Mouse (Mus musculus): ENCODE measurements at regions not wholly inside any gene's neighbourhood (a gene's known extent, or its start where the extent isn't known, plus 50 kb on each side); places are given as distances from the start of the nearest gene placed in this dataset.
A peak's percentile ranks its signal among the peaks of the same experiment; 100 is the strongest.

DNA sequence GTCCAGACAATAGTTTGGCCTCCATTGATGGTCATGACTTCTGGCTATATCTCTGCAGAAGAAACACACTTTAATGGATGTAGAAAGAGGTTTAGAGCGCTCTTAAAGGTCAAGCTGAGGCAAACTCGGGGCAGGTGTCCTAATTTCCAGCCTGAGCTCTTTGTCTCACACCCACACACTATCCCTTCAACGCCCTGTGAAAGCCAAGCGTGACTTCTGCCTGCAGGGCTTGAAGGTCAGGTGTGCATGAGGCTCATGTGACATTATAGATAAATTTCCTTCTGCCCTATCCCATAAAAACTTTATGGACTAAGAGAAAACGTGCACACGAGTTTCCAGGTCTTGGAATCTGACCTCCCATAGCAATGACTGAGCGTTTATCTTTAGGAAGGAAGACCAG, 266.0 kb downstream of the Foxo1 start:
- Histone ChIP-seq H3K4me1 (0 out of 2 replicates have a peak, but pooled peaks cover 4% of the 10 kb centered on the region), H3K27ac (replicated peaks) (no peak overlapping the region), H3K9me3 (no peaks in the 10 kb centered on the region), H3K27me3 (no peaks in the 10 kb centered on the region), H3K4me2 (replicated peaks) (no peak overlapping the region), H3K4me3 (no peak overlapping the region), H3K9ac (replicated peaks) (no peak overlapping the region), H3K36me3 (no peaks in the 10 kb centered on the region)
- no peak for ATAC-seq (replicated peaks)
- WGBS: 90% methylated on average over 7 of the region's 7 CpGs

DNA sequence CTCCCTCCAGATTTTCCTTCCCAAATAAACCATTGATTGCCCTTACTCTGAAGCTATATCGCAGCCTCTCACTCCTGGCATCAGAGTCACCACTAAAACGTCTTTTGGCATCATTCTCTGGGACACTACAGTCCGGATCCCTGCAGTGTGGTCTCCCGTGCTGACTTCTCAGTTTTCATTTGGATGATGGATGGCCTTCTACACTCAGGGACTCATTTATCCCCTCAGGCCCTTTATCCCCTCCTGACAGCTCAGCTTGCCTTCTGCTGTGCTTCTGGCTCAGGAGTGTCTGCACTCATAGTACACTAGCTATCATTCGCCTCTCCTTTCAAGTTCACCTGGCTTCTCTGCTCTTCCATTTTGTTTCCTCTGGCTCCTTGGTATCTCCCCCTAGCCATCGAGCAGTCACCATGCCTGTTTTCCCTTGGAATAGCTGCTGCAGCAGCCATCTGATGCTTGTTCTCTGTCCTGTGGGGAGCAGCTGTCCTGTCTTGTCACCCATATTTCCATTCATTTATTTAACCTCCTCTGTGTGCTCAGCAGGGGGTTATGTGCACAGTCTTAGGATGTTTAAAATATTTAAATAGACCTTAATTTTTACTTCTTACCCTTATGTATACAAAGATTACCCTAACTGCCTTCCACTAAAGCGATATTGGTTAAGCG, 263.7 kb downstream of the Foxo1 start:
- H3K27ac ChIP-seq (replicated peaks): no peak overlapping the region
- no peak for ATAC-seq (replicated peaks)
- no peak overlapping the region for H3K4me2 ChIP-seq (replicated peaks)
- H3K4me3 ChIP-seq: no peak overlapping the region
- 0 out of 2 replicates have a peak, but pooled peaks cover 4% of the 10 kb centered on the region for H3K4me1 ChIP-seq
- WGBS: 75% methylated on average over 8 of the region's 8 CpGs
- no peaks in the 10 kb centered on the region for H3K27me3 ChIP-seq
- no peaks in the 10 kb centered on the region for H3K36me3 ChIP-seq
- no peak overlapping the region for H3K9ac ChIP-seq (replicated peaks)
- H3K9me3 ChIP-seq: no peaks in the 10 kb centered on the region

DNA sequence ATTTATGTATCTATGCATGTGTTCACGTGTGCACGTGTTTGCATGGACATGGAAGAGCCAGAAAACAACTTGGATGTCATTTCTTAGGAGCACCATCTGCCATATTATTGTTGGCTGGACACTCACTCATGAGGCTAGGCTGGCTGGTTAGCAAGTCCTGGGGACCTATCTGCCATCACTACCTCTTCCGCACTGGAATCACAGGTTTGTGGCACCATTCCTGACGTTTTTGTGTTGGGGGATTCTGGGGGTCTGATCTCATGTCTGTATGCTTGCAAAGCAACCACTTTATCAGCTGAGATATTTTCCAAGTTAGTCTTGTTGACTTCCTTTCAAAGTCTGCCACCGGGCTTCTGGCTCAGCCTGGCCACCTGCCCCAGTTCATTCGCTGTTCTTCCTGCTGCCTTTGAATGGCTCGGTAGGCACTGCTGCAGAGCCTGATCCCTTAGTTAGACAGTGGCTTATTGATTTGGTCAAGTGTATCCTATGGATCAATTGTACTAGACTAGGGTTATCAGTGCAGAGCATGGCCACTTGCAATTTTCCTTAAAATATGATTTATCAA, 262.4 kb downstream of the Foxo1 start:
- Histone ChIP-seq H3K4me2 (replicated peaks) (no peak overlapping the region), H3K9me3 (no peaks in the 10 kb centered on the region), H3K27me3 (no peaks in the 10 kb centered on the region), H3K36me3 (no peaks in the 10 kb centered on the region), H3K4me1 (0 out of 2 replicates have a peak, but pooled peaks cover 4% of the 10 kb centered on the region), H3K27ac (replicated peaks) (no peak overlapping the region), H3K9ac (replicated peaks) (no peak overlapping the region), H3K4me3 (no peak overlapping the region)
- WGBS: 87% methylated on average over 7 of the region's 7 CpGs
- ATAC-seq (replicated peaks): no peak

GRCm38 (mm10) chr3:52529136-52529535, 261.0 kb downstream of the Foxo1 start:
- 78% methylated on average over 6 of the region's 6 CpGs for WGBS
- ATAC-seq (replicated peaks): no peak
- H3K4me2 ChIP-seq (replicated peaks): no peak overlapping the region
- no peaks in the 10 kb centered on the region for H3K4me1 ChIP-seq
- H3K27ac ChIP-seq (replicated peaks): no peak overlapping the region
- H3K9ac ChIP-seq (replicated peaks): no peak overlapping the region
- H3K4me3 ChIP-seq: no peak overlapping the region
- H3K27me3 ChIP-seq: no peaks in the 10 kb centered on the region
- no peaks in the 10 kb centered on the region for H3K36me3 ChIP-seq
- no peaks in the 10 kb centered on the region for H3K9me3 ChIP-seq

GRCm38 (mm10) chr3:52528521-52528920, 260.4 kb downstream of the Foxo1 start:
- Histone ChIP-seq H3K9ac (replicated peaks) (no peak overlapping the region), H3K27ac (replicated peaks) (no peak overlapping the region), H3K4me1 (no peaks in the 10 kb centered on the region), H3K36me3 (no peaks in the 10 kb centered on the region), H3K4me3 (no peak overlapping the region), H3K4me2 (replicated peaks) (no peak overlapping the region), H3K27me3 (no peaks in the 10 kb centered on the region), H3K9me3 (no peaks in the 10 kb centered on the region)
- no peak for ATAC-seq (replicated peaks)
- WGBS: 92% methylated on average over 7 of the region's 7 CpGs

GRCm38 (mm10) chr3:52527781-52528180, 259.6 kb downstream of the Foxo1 start:
- no peak overlapping the region for H3K4me2 ChIP-seq (replicated peaks)
- no peaks in the 10 kb centered on the region for H3K4me1 ChIP-seq
- no peaks in the 10 kb centered on the region for H3K9me3 ChIP-seq
- no peak overlapping the region for H3K9ac ChIP-seq (replicated peaks)
- no peaks in the 10 kb centered on the region for H3K27me3 ChIP-seq
- no peak overlapping the region for H3K27ac ChIP-seq (replicated peaks)
- 76% methylated on average over 3 of the region's 3 CpGs for WGBS
- no peak for ATAC-seq (replicated peaks)
- H3K4me3 ChIP-seq: no peak overlapping the region
- H3K36me3 ChIP-seq: no peaks in the 10 kb centered on the region

DNA sequence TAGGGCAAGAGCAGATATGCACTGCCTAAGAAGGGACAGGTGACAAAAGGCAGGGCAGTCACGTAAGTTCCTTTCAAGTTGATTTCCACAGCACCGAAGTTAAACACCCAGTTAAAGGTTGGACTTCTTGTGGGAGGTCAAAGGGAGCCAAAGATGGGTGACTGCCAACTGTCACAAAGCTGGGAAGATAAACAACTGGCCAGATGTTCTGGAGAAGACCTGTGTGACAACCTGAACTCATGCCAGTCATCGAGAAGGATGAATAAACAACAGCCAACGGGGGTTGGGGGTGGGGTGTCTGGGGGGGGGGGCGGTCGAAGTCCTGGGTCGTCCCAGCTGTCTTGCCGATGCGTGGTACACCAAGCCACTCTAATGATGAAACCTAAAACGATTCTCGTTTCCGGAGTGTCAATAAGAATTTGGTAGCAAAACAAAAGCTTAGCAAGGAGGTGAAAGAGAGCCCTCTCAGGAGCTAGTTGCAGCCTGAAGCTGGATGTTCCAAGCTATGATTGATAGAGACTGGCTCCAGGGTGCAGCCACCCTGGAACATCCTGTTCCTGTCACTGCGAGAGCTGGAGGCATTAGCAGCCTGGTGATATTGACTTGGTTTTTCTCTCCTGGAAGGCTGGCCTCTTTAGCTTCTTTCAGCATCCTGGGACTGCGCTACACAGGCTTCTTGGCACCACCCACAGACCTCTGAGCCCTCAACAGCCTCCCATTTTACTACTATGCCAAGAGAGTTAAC, 259.0 kb downstream of the Foxo1 start:
- no peak overlapping the region for H3K27ac ChIP-seq (replicated peaks)
- no peaks in the 10 kb centered on the region for H3K36me3 ChIP-seq
- H3K4me3 ChIP-seq: no peak overlapping the region
- 84% methylated on average over 14 of the region's 14 CpGs for WGBS
- ATAC-seq (replicated peaks): no peak
- no peaks in the 10 kb centered on the region for H3K27me3 ChIP-seq
- H3K9ac ChIP-seq (replicated peaks): no peak overlapping the region
- no peaks in the 10 kb centered on the region for H3K4me1 ChIP-seq
- H3K9me3 ChIP-seq: no peaks in the 10 kb centered on the region
- no peak overlapping the region for H3K4me2 ChIP-seq (replicated peaks)

GRCm38 (mm10) chr3:52522886-52523285, 254.8 kb downstream of the Foxo1 start:
- 77% methylated on average over 12 of the region's 12 CpGs for WGBS
- Histone ChIP-seq H3K9ac (replicated peaks) (no peak overlapping the region), H3K4me3 (no peak overlapping the region), H3K4me2 (replicated peaks) (no peak overlapping the region), H3K9me3 (no peaks in the 10 kb centered on the region), H3K27ac (replicated peaks) (no peak overlapping the region), H3K36me3 (no peaks in the 10 kb centered on the region), H3K27me3 (peaks cover 7% of the 10 kb centered on the region; the same call in 1 of the 2 replicates), H3K4me1 (peaks cover 16% of the 10 kb centered on the region)
- no peak for ATAC-seq (replicated peaks)

- H3K9me3 ChIP-seq: no peaks in the 10 kb centered on the region
- WGBS: 4% methylated on average over 4 of the region's 4 CpGs
- no peak overlapping the region for H3K4me2 ChIP-seq (replicated peaks)
- no peak overlapping the region for H3K4me3 ChIP-seq
- H3K4me1 ChIP-seq: peaks cover 16% of the 10 kb centered on the region
- H3K27ac ChIP-seq (replicated peaks): no peak overlapping the region
- H3K27me3 ChIP-seq: peaks cover 7% of the 10 kb centered on the region; the same call in 1 of the 2 replicates
- ATAC-seq (replicated peaks): peak; percentile 79
- no peak overlapping the region for H3K9ac ChIP-seq (replicated peaks)
- H3K36me3 ChIP-seq: no peaks in the 10 kb centered on the region
These were observed 252.4 kb downstream of the Foxo1 start for GRCm38 (mm10) chr3:52520609-52520947.

DNA sequence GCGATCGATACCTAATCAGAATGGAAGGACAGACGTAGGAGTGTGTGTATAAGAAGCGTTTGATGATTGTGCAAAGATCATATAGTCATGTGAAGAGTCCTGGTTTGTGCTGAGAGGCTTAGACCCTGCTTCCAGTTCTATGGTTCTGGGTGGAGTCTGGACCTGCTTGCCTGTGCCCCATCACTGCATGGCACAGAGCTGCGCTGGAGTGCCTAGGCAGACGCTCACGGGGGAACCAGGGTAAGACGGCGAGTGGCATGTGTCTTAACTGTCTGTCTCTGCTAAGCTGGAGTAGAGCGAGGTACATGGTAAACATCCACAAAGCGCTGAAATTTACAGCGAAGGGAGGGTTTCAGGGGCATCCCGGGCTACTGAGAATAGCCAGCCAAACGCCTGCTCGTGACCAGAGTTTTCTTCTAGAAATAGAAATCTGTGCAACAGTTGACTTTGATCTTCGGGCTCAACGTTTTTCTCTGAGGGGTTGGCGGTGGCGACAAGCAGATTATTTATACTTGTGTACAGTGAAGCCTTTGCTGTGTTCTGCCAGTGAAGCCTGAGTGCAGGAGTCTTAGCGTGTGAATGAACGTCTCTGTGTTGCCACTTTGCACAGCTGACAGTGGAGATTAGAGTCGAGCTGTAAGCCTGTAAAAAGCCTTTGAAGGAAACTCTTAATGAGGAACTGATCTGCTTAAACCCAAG, 251.9 kb downstream of the Foxo1 start:
- 35% methylated on average over 22 of the region's 22 CpGs for WGBS
- peaks cover 16% of the 10 kb centered on the region for H3K4me1 ChIP-seq
- H3K27me3 ChIP-seq: peaks cover 7% of the 10 kb centered on the region; the same call in 1 of the 2 replicates
- H3K4me2 ChIP-seq (replicated peaks): peak overlapping the region; percentile 10; the same call in 1 of the 2 replicates
- H3K9me3 ChIP-seq: no peaks in the 10 kb centered on the region
- no peak overlapping the region for H3K9ac ChIP-seq (replicated peaks)
- peak; percentile 90 for ATAC-seq (replicated peaks)
- no peaks in the 10 kb centered on the region for H3K36me3 ChIP-seq
- 0 out of 2 replicates have a peak overlapping the region, but pooled peaks have one; percentile 41 for H3K27ac ChIP-seq (replicated peaks)
- H3K4me3 ChIP-seq: no peak overlapping the region

DNA sequence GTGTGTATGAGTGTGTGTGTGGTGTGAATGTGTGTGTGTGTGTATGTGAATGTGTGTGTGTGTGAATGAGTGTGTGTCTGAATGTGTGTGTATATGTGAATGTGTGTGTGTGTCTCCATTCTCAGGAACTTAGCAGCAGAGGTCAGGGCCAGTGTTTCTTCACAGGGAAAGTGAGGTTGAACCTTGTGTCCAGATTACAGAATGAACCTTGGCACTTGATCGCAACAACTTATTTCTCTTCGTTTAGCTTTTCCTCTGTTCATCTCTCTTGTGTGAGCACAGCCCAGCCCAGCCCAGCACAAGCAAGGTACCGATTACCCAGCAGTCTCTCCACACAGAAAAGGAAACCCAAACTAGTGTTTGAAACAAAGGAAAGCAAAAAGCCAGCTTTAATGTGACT, 249.7 kb downstream of the Foxo1 start:
- 85% methylated on average over 3 of the region's 3 CpGs for WGBS
- Histone ChIP-seq H3K4me1 (peaks cover 16% of the 10 kb centered on the region), H3K9me3 (no peaks in the 10 kb centered on the region), H3K4me3 (no peak overlapping the region), H3K4me2 (replicated peaks) (no peak overlapping the region), H3K27ac (replicated peaks) (no peak overlapping the region), H3K27me3 (peaks cover 11% of the 10 kb centered on the region), H3K36me3 (no peaks in the 10 kb centered on the region), H3K9ac (replicated peaks) (no peak overlapping the region)
- ATAC-seq (replicated peaks): no peak

DNA sequence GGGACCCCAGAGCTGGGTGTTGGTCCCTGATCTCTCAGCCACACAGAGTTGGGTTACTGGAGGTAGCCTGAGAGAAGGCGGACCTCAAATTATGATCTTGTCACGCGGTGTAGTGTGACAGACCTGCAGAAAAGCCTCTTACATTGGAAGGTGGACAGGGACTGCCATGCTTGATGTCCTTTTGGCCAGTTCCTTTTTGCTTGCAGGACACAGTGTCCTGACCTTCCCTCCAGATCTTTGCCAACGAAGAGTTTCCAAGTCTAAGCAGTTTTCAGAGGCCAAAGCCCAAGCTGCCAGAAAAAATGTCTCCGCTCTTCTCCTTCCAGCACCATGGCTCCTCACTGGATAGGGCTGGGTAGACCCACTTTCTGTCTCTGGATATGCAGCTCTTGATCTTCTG, 248.6 kb downstream of the Foxo1 start:
- Histone ChIP-seq H3K27me3 (peaks cover 11% of the 10 kb centered on the region), H3K36me3 (no peaks in the 10 kb centered on the region), H3K27ac (replicated peaks) (no peak overlapping the region), H3K4me1 (peaks cover 17% of the 10 kb centered on the region), H3K4me2 (replicated peaks) (no peak overlapping the region), H3K9me3 (no peaks in the 10 kb centered on the region), H3K4me3 (no peak overlapping the region), H3K9ac (replicated peaks) (no peak overlapping the region)
- ATAC-seq (replicated peaks): no peak
- WGBS: 97% methylated on average over 5 of the region's 5 CpGs

All from forebrain, embryonic 15.5 days (tissue).